Mouse (Mus musculus) T-helper 2 cell (primary cell): ENCODE measurements around the gene Cadm3.

Experiments used
- in situ Hi-C: fragments of 300-600 bp; cut with MboI, MseI; formaldehyde crosslinking; loops from one replicate; pipeline ENCODE4 v1.15.1; 2025; ENCODE audit warnings: high pct_unique_total_duplicates

Cadm3 gene

GRCm38 (mm10) chr1:173359590-173360290 is 7.8 kb downstream of the Cadm3 start:
- in situ Hi-C loops, result no loop called here

- in situ Hi-C loops, result no loop called here
These were observed 9.7 kb downstream of the Cadm3 start for GRCm38 (mm10) chr1:173357799-173358198.

- in situ Hi-C loops, result no loop called here
These were observed 10.8 kb downstream of the Cadm3 start for GRCm38 (mm10) chr1:173356699-173357098.

GRCm38 (mm10) chr1:173355107-173355846 is 12.2 kb downstream of the Cadm3 start:
- in situ Hi-C loops, result no loop called here

- in situ Hi-C loops, result no loop called here
These were observed 17.0 kb downstream of the Cadm3 start, which contains the start of gene Aim2 for GRCm38 (mm10) chr1:173350372-173350957. TSS of gene Aim2 (plus strand) at chr1:173350879.

GRCm38 (mm10) chr1:173349946-173350345 is 17.5 kb downstream of the Cadm3 start:
- in situ Hi-C loops, result no loop called here

GRCm38 (mm10) chr1:173349192-173349591 is 18.3 kb downstream of the Cadm3 start:
- in situ Hi-C loops, result no loop called here

- in situ Hi-C loops, result no loop called here
These were observed 19.0 kb downstream of the Cadm3 start for GRCm38 (mm10) chr1:173348527-173348926.

- in situ Hi-C loops, result no loop called here
These were observed 22.4 kb downstream of the Cadm3 start for GRCm38 (mm10) chr1:173345112-173345511.

- in situ Hi-C loops, result no loop called here
These were observed 23.6 kb downstream of the Cadm3 start for GRCm38 (mm10) chr1:173343934-173344333.

GRCm38 (mm10) chr1:173342425-173342824 is 25.1 kb downstream of the Cadm3 start:
- in situ Hi-C loops, result no loop called here

- in situ Hi-C loops, result loop anchor here (5.0 kb wide), 1 partner anchor 53 kb away; no protein-coding TSS in a partner anchor
These were observed 28.0 kb downstream of the Cadm3 start for GRCm38 (mm10) chr1:173339543-173339942.

GRCm38 (mm10) chr1:173337008-173337407 is 30.5 kb downstream of the Cadm3 start:
- in situ Hi-C loops, result loop anchor here (5.0 kb wide), 1 partner anchor 55 kb away; no protein-coding TSS in a partner anchor

GRCm38 (mm10) chr1:173335903-173336302 is 31.6 kb downstream of the Cadm3 start:
- in situ Hi-C loops, result loop anchor here (5.0 kb wide), 1 partner anchor 56 kb away; no protein-coding TSS in a partner anchor

GRCm38 (mm10) chr1:173333312-173334253 is 33.9 kb downstream of the Cadm3 start, which contains the start of gene Ackr1:
TSS of gene Ackr1 (minus strand) at chr1:173333750.
- in situ Hi-C loops, result no loop called here

GRCm38 (mm10) chr1:173332418-173332817 is 35.1 kb downstream of the Cadm3 start:
- in situ Hi-C loops, result no loop called here

GRCm38 (mm10) chr1:173329743-173330142 is 37.8 kb downstream of the Cadm3 start:
- in situ Hi-C loops, result no loop called here

GRCm38 (mm10) chr1:173329185-173329584 is 38.3 kb downstream of the Cadm3 start:
- in situ Hi-C loops, result no loop called here

GRCm38 (mm10) chr1:173328446-173328845 is 39.0 kb downstream of the Cadm3 start:
- in situ Hi-C loops, result no loop called here

- in situ Hi-C loops, result no loop called here
These were observed 40.9 kb downstream of the Cadm3 start for GRCm38 (mm10) chr1:173326552-173326951.

GRCm38 (mm10) chr1:173325395-173325794 is 42.1 kb downstream of the Cadm3 start:
- in situ Hi-C loops, result no loop called here
